Mouse (Mus musculus): ENCODE data around the gene Slc23a4.

- TF ChIP-seq ZC3H11A (IDR thresholded peaks at IDR 0.05; ENCODE audit: borderline replicate concordance, low read depth, low read length) (no peak), ZNF384 (IDR thresholded peaks at IDR 0.05; ENCODE audit: low read depth, low read length) (no peak), MAFK (IDR thresholded peaks at IDR 0.05; ENCODE audit: insufficient read depth, low read depth, low read length) (no peak), CHD2 (IDR thresholded peaks at IDR 0.05; ENCODE audit: low read depth, low read length) (no peak)
Measured at GRCm38 (mm10) chr6:34902578-34902977, 85.6 kb downstream of the Slc23a4 start.
